Mouse (Mus musculus) CH12.LX (cell line): ENCODE results near the gene Cd34. TPM values are rescaled to one million over a fixed set of nuclear protein-coding genes. Genes with fewer than 3 reads are reported as not detected.

ENCODE experiments used
- DNase-seq: peaks from one replicate; pipeline ENCODE4 v3.0.0-alpha.2; 2013; ENCODE audit errors: extremely low read depth
- H3K27ac ChIP-seq: 2 replicates; pipeline ENCODE4 v1.5.1; 2012; ENCODE audit warnings: low read depth, mild to moderate bottlenecking, control low read depth, moderate library complexity; ENCODE audit not compliant: insufficient read depth
- H3K27me3 ChIP-seq: replicated peaks from 2 replicates; pipeline ENCODE3; 2012; ENCODE audit warnings: inconsistent platforms
- H3K36me3 ChIP-seq, 2 experiments: replicated peaks in 1 of 2; 2 replicates each; pipeline versions ENCODE3 to v1.6.1; 2012; ENCODE audit warnings: inconsistent platforms in 1 of 2, low read length in 1 of 2, mild to moderate bottlenecking in 1 of 2, mixed read lengths in 1 of 2, moderate library complexity in 1 of 2; ENCODE audit not compliant: control insufficient read depth in 1 of 2, insufficient read depth in 1 of 2
- H3K4me1 ChIP-seq, 2 experiments: 2 replicates each; pipeline ENCODE4 v1.6.1; 2012; ENCODE audit warnings: inconsistent platforms in 1 of 2, moderate library complexity in 1 of 2; ENCODE audit not compliant: insufficient read depth in 2 of 2, control insufficient read depth in 1 of 2
- H3K4me2 ChIP-seq: 2 replicates; pipeline ENCODE4 v1.6.1; 2012; ENCODE audit warnings: low read depth, mild to moderate bottlenecking, control low read depth; ENCODE audit not compliant: poor library complexity, insufficient read depth, severe bottlenecking
- H3K4me3 ChIP-seq, 3 experiments: fragments of 150-350 bp in 1 of 3; sonication (generic) in 1 of 3; replicated peaks in 1 of 3; 2 replicates each; pipeline versions ENCODE3 to v1.5.1; 2011 to 2012; ENCODE audit warnings: low read depth in 2 of 3, low read length in 2 of 3, mild to moderate bottlenecking in 2 of 3, moderate library complexity in 2 of 3, control low read depth in 1 of 3, improper control_type of control experiment in 1 of 3, inconsistent platforms in 1 of 3, mixed read lengths in 1 of 3; ENCODE audit not compliant: poor library complexity in 1 of 3
- H3K79me2 ChIP-seq: replicated peaks from 2 replicates; pipeline ENCODE4 v1.6.1; 2012; ENCODE audit warnings: mild to moderate bottlenecking, moderate library complexity; ENCODE audit not compliant: control insufficient read depth, poor library complexity, insufficient read depth, severe bottlenecking; ENCODE audit errors: extremely low read depth
- H3K9ac ChIP-seq: 2 replicates; pipeline ENCODE4 v1.6.1; 2012; ENCODE audit warnings: low read depth, mild to moderate bottlenecking, control low read depth, moderate library complexity; ENCODE audit not compliant: insufficient read depth
- H3K9me3 ChIP-seq: replicated peaks from 2 replicates; pipeline ENCODE3; 2012; ENCODE audit warnings: low read length, inconsistent platforms, mixed read lengths
- BHLHE40 ChIP-seq: IDR thresholded peaks from 2 replicates; pipeline ENCODE4 v1.6.1; 2011; ENCODE audit warnings: mild to moderate bottlenecking, low read depth, low read length, improper control_type of control experiment
- CTCF ChIP-seq, 2 experiments: IDR thresholded peaks in 1 of 2; conservative IDR thresholded peaks in 1 of 2; 2 replicates each; pipeline ENCODE4 v1.5.1; 2011 to 2012; ENCODE audit warnings: low read depth in 2 of 2, low read length in 2 of 2, improper control_type of control experiment in 1 of 2, inconsistent platforms in 1 of 2, mild to moderate bottlenecking in 1 of 2, moderate library complexity in 1 of 2
- ELF1 ChIP-seq: IDR thresholded peaks from 2 replicates; pipeline ENCODE4 v1.6.1; 2014; ENCODE audit warnings: low read depth, mild to moderate bottlenecking, inconsistent platforms, low read length, improper control_type of control experiment
- ETS1 ChIP-seq: conservative IDR thresholded peaks from 2 replicates; pipeline ENCODE4 v1.6.1; 2012; ENCODE audit warnings: low read depth, mild to moderate bottlenecking, inconsistent platforms, low read length, improper control_type of control experiment, moderate library complexity
- GABPA ChIP-seq: IDR thresholded peaks from 2 replicates; pipeline ENCODE4 v1.6.1; 2012; ENCODE audit warnings: low read depth, low read length, improper control_type of control experiment, inconsistent platforms; ENCODE audit not compliant: insufficient replicate concordance
- JUN ChIP-seq: IDR thresholded peaks from 2 replicates; pipeline ENCODE4 v1.6.1; 2011; ENCODE audit warnings: low read depth, mild to moderate bottlenecking, low read length, improper control_type of control experiment, moderate library complexity; ENCODE audit not compliant: insufficient read depth
- MAFK ChIP-seq: IDR thresholded peaks from 2 replicates; pipeline ENCODE4 v1.6.1; 2011; ENCODE audit warnings: low read length, improper control_type of control experiment; ENCODE audit not compliant: insufficient replicate concordance
- MAX ChIP-seq: IDR thresholded peaks from 2 replicates; pipeline ENCODE4 v1.6.1; 2011; ENCODE audit warnings: low read length, improper control_type of control experiment
- MAZ ChIP-seq: IDR thresholded peaks from 2 replicates; pipeline ENCODE4 v1.6.1; 2012; ENCODE audit warnings: low read depth, mild to moderate bottlenecking, inconsistent platforms, low read length, improper control_type of control experiment, moderate library complexity
- MEF2A ChIP-seq: IDR thresholded peaks from 2 replicates; pipeline ENCODE4 v1.6.1; 2014; ENCODE audit warnings: low read depth, mild to moderate bottlenecking, inconsistent platforms, low read length, improper control_type of control experiment, borderline replicate concordance
- NRF1 ChIP-seq: IDR thresholded peaks from 2 replicates; pipeline ENCODE4 v1.6.1; 2014; ENCODE audit warnings: low read depth, mild to moderate bottlenecking, inconsistent platforms, low read length, improper control_type of control experiment, moderate library complexity
- POLR2A ChIP-seq: IDR thresholded peaks from 2 replicates; pipeline ENCODE4 v1.6.1; 2011; ENCODE audit warnings: low read depth, mild to moderate bottlenecking, improper control_type of control experiment, low read length
- POLR2AphosphoS2 ChIP-seq: IDR thresholded peaks from 2 replicates; pipeline ENCODE4 v1.6.1; 2011; ENCODE audit warnings: low read depth, low read length, improper control_type of control experiment
- TBP ChIP-seq: conservative IDR thresholded peaks from 2 replicates; pipeline ENCODE4 v1.6.1; 2011; ENCODE audit warnings: low read depth, low read length, improper control_type of control experiment
- dilution Hi-C: fragments of 300-500 bp; cut with MboI; formaldehyde crosslinking; loops from 2 replicates; pipeline ENCODE4 v1.14.3; 2020; ENCODE audit warnings: low sequenced_read_pairs; ENCODE audit not compliant: extremely low pct_unique_long_range_greater_than_20kb, extremely low pct_ligation_motif_present
- in situ Hi-C: fragments of 300-500 bp; cut with MboI; formaldehyde crosslinking; loops from 3 replicates; pipeline ENCODE4 v1.14.3; 2019; ENCODE audit warnings: low sequenced_read_pairs, low pct_ligation_motif_present, low pct_unique_long_range_greater_than_20kb, mixed read lengths
- polyA plus RNA-seq: library from polyadenylated mRNA; unstranded; fragments of >175 nt; gene quantifications from 2 replicates; pipeline ENCODE4 v1.2.1, GENCODE M21; 2012; ENCODE audit warnings: low read depth; ENCODE audit not compliant: insufficient read length
- total RNA-seq, 2 experiments: library from RNA; depleted of rRNA; stranded (reverse); fragments of 300-350 nt in 1 of 2; fragments of >200 nt in 1 of 2; gene quantifications; 2 replicates each; pipeline ENCODE4 v1.2.3; 2012 to 2014

Gene Cd34
- total and polyA plus RNA-seq, 3 experiments, result not detected

GRCm38 (mm10) chr1:194992589-194993317, 54.1 kb downstream of the Cd34 start:
- H3K9me3 ChIP-seq, result no peaks in the 10 kb centered on the region
- no peaks in the 10 kb centered on the region for H3K27me3 ChIP-seq
- in situ Hi-C loops, result no loop called here
- TF ChIP-seq GABPA, result no peak
- TF ChIP-seq ELF1, result no peak
- TF ChIP-seq, all 38 proteins: peak for 0
- no peaks in the 10 kb centered on the region for H3K36me3 ChIP-seq
- H3K4me2 ChIP-seq, result no peak overlapping the region
- H3K4me1 ChIP-seq, result peaks cover 14 to 34% of the 10 kb centered on the region in 2 experiments; a peak in 3 of 4 replicates
- no peak for DNase-seq
- no peak overlapping the region for H3K9ac ChIP-seq
- dilution Hi-C loops, result no loop called here
- H3K4me3 ChIP-seq, result no peak overlapping the region
- peaks cover under 1% of the 10 kb centered on the region; the same call in 1 of the 2 replicates for H3K79me2 ChIP-seq
- no peak overlapping the region for H3K27ac ChIP-seq

- Histone ChIP-seq H3K4me1 (peaks cover 14 to 34% of the 10 kb centered on the region in 2 experiments; a peak in 3 of 4 replicates), H3K79me2 (no peaks in the 10 kb centered on the region; the same call in 1 of the 2 replicates), H3K27me3 (no peaks in the 10 kb centered on the region), H3K36me3 (no peaks in the 10 kb centered on the region), H3K4me3 (no peak overlapping the region), H3K9me3 (no peaks in the 10 kb centered on the region)
- dilution Hi-C loops, result no loop called here
- in situ Hi-C loops, result no loop called here
- no peak for DNase-seq
- TF ChIP-seq MEF2A (no peak), NRF1 (no peak), ETS1 (no peak), BHLHE40 (no peak), CTCF (conservative IDR thresholded peaks at IDR 0.05 in 1 of 2, IDR thresholded peaks at IDR 0.05 in 1 of 2; ENCODE audit: low read depth in 2 of 2, low read length in 2 of 2) (no peak), POLR2AphosphoS2 (no peak), MAFK (no peak), POLR2A (no peak), TBP (no peak), MAX (no peak), MAZ (no peak), JUN (no peak)
- TF ChIP-seq, all 38 proteins: peak for 0
- H3K27ac ChIP-seq, result no peak overlapping the region
- H3K9ac ChIP-seq, result no peak overlapping the region
- no peak overlapping the region for H3K4me2 ChIP-seq
Observed at GRCm38 (mm10) chr1:194993409-194993988, 54.9 kb downstream of the Cd34 start.
